ENCODE assay signal across 10 mouse cellular contexts in genomic region chr6:94601101-94601500, GRCm38 (mm10).
DNase-seq lines count a peak whose midpoint lies in the region; ATAC-seq and TF ChIP-seq lines count a peak whose summit lies in the region.
"Had no signal": no experiment of that assay in that cellular context is flagged by ENCODE, and none has a peak within 500 bp of the region (broad histone marks: within the 10 kb centered on the region; RNA-seq: fewer than 3 reads in every experiment).

No protein-coding gene starts in this region.

- H3K27ac ChIP-seq in heart, embryonic 11.5 days (ENCODE audit: low read depth, low read length) = no peak overlapping the region
- H3K27ac ChIP-seq in embryonic facial prominence, embryonic 10.5 days (replicated peaks) = peak overlapping the region; percentile 66; the same call in 1 of the 2 replicates
- no peak overlapping the region for H3K27ac ChIP-seq in forebrain, embryonic 13.5 days
- H3K27ac ChIP-seq in stomach, postnatal 0 days (replicated peaks) = no peak overlapping the region
- H3K27ac ChIP-seq: midbrain, embryonic 15.5 days had no signal

- H3K27me3 ChIP-seq in heart, embryonic 11.5 days (ENCODE audit: control insufficient read depth, insufficient read depth, low read length) = no peaks in the 10 kb centered on the region
- no peaks in the 10 kb centered on the region for H3K27me3 ChIP-seq in embryonic facial prominence, embryonic 10.5 days (replicated peaks; ENCODE audit: low read depth, poor library complexity, severe bottlenecking)
- no peaks in the 10 kb centered on the region for H3K27me3 ChIP-seq in forebrain, embryonic 13.5 days
- H3K27me3 ChIP-seq in stomach, postnatal 0 days (ENCODE audit: control insufficient read depth, insufficient read depth, low read length) = no peaks in the 10 kb centered on the region
- H3K27me3 ChIP-seq: midbrain, embryonic 15.5 days had no signal

- H3K4me2 ChIP-seq in heart, embryonic 11.5 days = no peak overlapping the region
- no peak overlapping the region for H3K4me2 ChIP-seq in forebrain, embryonic 13.5 days
- H3K4me2 ChIP-seq in stomach, postnatal 0 days (replicated peaks; ENCODE audit: low read depth) = no peak overlapping the region
- H3K4me2 ChIP-seq: midbrain, embryonic 15.5 days had no signal

- 0 out of 2 replicates have a peak, but pooled peaks cover 2% of the 10 kb centered on the region for H3K36me3 ChIP-seq in heart, embryonic 11.5 days (ENCODE audit: control insufficient read depth, insufficient read depth, low read length)
- peaks cover 63% of the 10 kb centered on the region for H3K36me3 ChIP-seq in embryonic facial prominence, embryonic 10.5 days (replicated peaks)
- peaks cover 37% of the 10 kb centered on the region for H3K36me3 ChIP-seq in forebrain, embryonic 13.5 days (ENCODE audit: poor library complexity, severe bottlenecking)
- peaks cover 9% of the 10 kb centered on the region for H3K36me3 ChIP-seq in stomach, postnatal 0 days (ENCODE audit: control insufficient read depth, insufficient read depth, low read length)
- H3K36me3 ChIP-seq: midbrain, embryonic 15.5 days had no signal

- TF ChIP-seq EP300 in stomach, postnatal 0 days (optimal IDR thresholded peaks at IDR 0.05) = no peak

- H3K9ac ChIP-seq in heart, embryonic 11.5 days (ENCODE audit: low read depth, low read length) = no peak overlapping the region
- no peak overlapping the region for H3K9ac ChIP-seq in forebrain, embryonic 13.5 days
- no peak overlapping the region for H3K9ac ChIP-seq in stomach, postnatal 0 days (ENCODE audit: low read length)
- H3K9ac ChIP-seq: forebrain, postnatal 0 days; midbrain, embryonic 15.5 days had no signal

- no peak for ATAC-seq in heart, embryonic 11.5 days (replicated peaks; ENCODE audit: insufficient number of reproducible peaks, low FRiP score, low TSS enrichment)
- ATAC-seq in forebrain, embryonic 13.5 days = no peak
- ATAC-seq in stomach, postnatal 0 days (ENCODE audit: low FRiP score, low TSS enrichment) = no peak
- ATAC-seq: forebrain, postnatal 0 days; midbrain, embryonic 15.5 days had no signal

- peaks cover 20% of the 10 kb centered on the region; the same call in 1 of the 2 replicates for H3K4me1 ChIP-seq in heart, embryonic 11.5 days (ENCODE audit: control insufficient read depth, insufficient read depth, low read length)
- peaks cover 41% of the 10 kb centered on the region for H3K4me1 ChIP-seq in embryonic facial prominence, embryonic 10.5 days
- no peaks in the 10 kb centered on the region for H3K4me1 ChIP-seq in forebrain, embryonic 13.5 days
- H3K4me1 ChIP-seq in stomach, postnatal 0 days (replicated peaks; ENCODE audit: control insufficient read depth, insufficient read depth) = no peaks in the 10 kb centered on the region

- DNase-seq in heart, adult 8-10 months (ENCODE audit: low spot score) = peak; percentile 62
- peak; percentile 86 for DNase-seq in adrenal gland, adult 2 months
- no peak for DNase-seq in embryonic facial prominence, embryonic 10.5 days (ENCODE audit: low spot score)
- DNase-seq in kidney, postnatal 14 days = peak; percentile 37
- no peak for DNase-seq in B cell, adult 2 months
- no peak for DNase-seq in stomach, postnatal 0 days (ENCODE audit: low spot score)
- DNase-seq: forebrain, postnatal 0 days had no signal

- WGBS in heart, embryonic 11.5 days (ENCODE audit: insufficient replicate concordance) = 66% methylated on average over 5 of the region's 5 CpGs
- WGBS in embryonic facial prominence, embryonic 10.5 days = 86% methylated on average over 5 of the region's 5 CpGs
- WGBS in forebrain, embryonic 13.5 days = 91% methylated on average over 5 of the region's 5 CpGs
- 82% methylated on average over 5 of the region's 5 CpGs for WGBS in stomach, postnatal 0 days

- TF ChIP-seq CTCF in stomach, postnatal 0 days (IDR thresholded peaks at IDR 0.05; ENCODE audit: low read depth) = no peak

- no peak overlapping the region for H3K4me3 ChIP-seq in heart, embryonic 11.5 days (ENCODE audit: low read depth, low read length)
- no peak overlapping the region for H3K4me3 ChIP-seq in embryonic facial prominence, embryonic 10.5 days
- H3K4me3 ChIP-seq in forebrain, embryonic 13.5 days = no peak overlapping the region
- no peak overlapping the region for H3K4me3 ChIP-seq in stomach, postnatal 0 days (ENCODE audit: low read depth, low read length)
- H3K4me3 ChIP-seq: midbrain, embryonic 15.5 days had no signal

- H3K9me3 ChIP-seq in heart, embryonic 11.5 days (replicated peaks; ENCODE audit: control insufficient read depth, low read length) = no peaks in the 10 kb centered on the region
- H3K9me3 ChIP-seq in embryonic facial prominence, embryonic 10.5 days = no peaks in the 10 kb centered on the region
- no peaks in the 10 kb centered on the region for H3K9me3 ChIP-seq in forebrain, embryonic 13.5 days (replicated peaks)
- no peaks in the 10 kb centered on the region for H3K9me3 ChIP-seq in stomach, postnatal 0 days (ENCODE audit: control insufficient read depth, low read length)
- H3K9me3 ChIP-seq: midbrain, embryonic 15.5 days had no signal

Comparison
In these comparisons a context has a peak if more than half of its experiments do, and no peak if none do; other contexts are left out.
1. DNase-seq: peak in heart, adult 8-10 months (single experiment), adrenal gland, adult 2 months (single experiment) and kidney, postnatal 14 days (single experiment); none in embryonic facial prominence, embryonic 10.5 days (single experiment), B cell, adult 2 months (0 of 2) and stomach, postnatal 0 days (single experiment).